Mouse (Mus musculus) gastrocnemius, adult 2 months (tissue): ENCODE measurements at regions not wholly inside any gene's neighbourhood (a gene's known extent, or its start where the extent isn't known, plus 50 kb on each side); places are given as distances from the start of the nearest gene placed in this dataset.

Experiments used
- DNase-seq: peaks from one replicate; pipeline ENCODE4 v3.0.0; 2022
- H3K27ac ChIP-seq: fragments of 200-600 bp; 2 replicates; pipeline ENCODE4 v1.8.1; 2022; ENCODE audit warnings: mild to moderate bottlenecking
- H3K4me3 ChIP-seq: fragments of 200-600 bp; 2 replicates; pipeline ENCODE4 v1.8.1; 2022; ENCODE audit warnings: mild to moderate bottlenecking, moderate library complexity
- CTCF ChIP-seq: fragments of 200-600 bp; IDR thresholded peaks from 2 replicates; pipeline ENCODE4 v1.8.1; 2022; ENCODE audit warnings: antibody characterized with exemption, mild to moderate bottlenecking, moderate library complexity
- intact Hi-C: fragments of 180-260 bp; cut with DNase I; formaldehyde crosslinking; loops from one replicate; pipeline ENCODE4 v1.15.1; 2025

DNA sequence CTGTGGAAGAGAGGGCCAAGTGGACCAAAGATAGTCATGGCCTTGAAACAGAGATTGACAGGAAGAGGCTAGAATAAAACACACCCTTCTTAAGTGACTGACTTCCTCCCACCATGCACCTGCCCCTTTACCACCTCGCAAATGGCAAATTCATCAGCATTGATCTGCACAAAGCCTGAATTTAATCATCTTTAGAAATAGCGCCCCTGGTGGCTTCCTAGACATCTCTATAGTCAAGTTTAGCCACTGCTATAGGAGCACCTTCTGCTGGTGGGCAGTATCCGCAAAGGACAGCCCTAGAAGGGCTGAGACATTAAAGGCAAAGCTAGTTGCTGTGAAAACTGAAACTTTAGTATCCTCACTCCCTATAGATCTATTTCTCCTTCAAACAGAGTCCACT is 305.8 kb upstream of the Tenm4 start:
- peak; percentile 16; the same call in 1 of the 2 replicates for TF ChIP-seq CTCF
- H3K27ac ChIP-seq = no peak overlapping the region
- intact Hi-C loops = no loop called here
- no peak overlapping the region for H3K4me3 ChIP-seq
- DNase-seq = no peak

DNA sequence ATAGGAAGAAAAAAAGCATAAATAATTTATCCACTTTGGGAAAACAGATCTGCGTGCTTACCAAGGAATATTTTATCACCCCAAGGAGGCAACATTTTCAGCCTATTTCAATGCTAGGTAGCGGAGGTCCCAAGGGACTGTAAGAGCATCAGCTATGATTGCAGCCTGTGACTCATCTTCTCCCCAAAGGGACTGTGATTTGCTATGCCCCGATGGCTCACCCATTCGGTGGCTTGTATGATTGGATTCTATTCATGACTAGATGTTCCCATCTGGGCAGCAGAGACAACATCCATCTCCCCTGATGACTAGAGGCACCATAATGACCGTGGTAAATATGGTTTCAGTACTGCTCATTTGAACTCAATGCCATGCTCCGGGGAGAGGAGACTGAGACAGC is 302.3 kb upstream of the Tenm4 start:
- Histone ChIP-seq H3K4me3 (no peak overlapping the region), H3K27ac (no peak overlapping the region)
- intact Hi-C loops = no loop called here
- no peak for DNase-seq
- no peak for TF ChIP-seq CTCF

DNA sequence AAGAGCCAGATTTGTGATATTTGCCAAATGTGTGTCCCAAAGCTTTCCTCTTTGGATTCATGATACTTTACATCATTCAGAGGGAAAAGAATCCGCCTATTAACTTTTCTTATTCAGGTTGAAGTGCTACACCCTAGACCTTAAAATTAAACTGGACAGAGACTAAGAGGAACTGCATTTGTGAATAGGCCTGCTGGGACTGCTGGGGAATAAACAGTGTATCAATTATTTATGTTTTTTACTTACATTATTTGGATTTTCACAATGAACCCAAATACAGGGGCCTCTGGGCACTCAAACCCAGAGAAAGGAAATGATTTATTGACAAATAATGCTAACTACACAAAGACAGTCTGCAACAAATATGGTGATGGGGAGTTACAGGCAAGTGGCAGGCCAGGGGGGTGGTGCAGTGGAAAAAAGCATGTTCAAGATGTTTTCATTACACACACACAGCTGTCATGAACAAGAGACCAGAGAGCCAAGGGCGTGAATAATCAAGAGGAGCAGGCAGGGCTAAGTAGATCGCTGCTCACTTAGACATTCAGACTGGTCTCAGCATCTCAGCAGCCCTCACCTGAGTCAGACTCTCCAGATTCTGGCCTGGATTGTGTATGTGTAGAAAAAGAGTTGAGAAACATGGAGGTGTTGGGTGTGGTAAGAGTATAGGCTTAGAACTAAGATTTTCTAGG is 290.3 kb upstream of the Tenm4 start:
- intact Hi-C loops = no loop called here
- TF ChIP-seq CTCF = no peak
- Histone ChIP-seq H3K4me3 (no peak overlapping the region), H3K27ac (no peak overlapping the region)
- no peak for DNase-seq

DNA sequence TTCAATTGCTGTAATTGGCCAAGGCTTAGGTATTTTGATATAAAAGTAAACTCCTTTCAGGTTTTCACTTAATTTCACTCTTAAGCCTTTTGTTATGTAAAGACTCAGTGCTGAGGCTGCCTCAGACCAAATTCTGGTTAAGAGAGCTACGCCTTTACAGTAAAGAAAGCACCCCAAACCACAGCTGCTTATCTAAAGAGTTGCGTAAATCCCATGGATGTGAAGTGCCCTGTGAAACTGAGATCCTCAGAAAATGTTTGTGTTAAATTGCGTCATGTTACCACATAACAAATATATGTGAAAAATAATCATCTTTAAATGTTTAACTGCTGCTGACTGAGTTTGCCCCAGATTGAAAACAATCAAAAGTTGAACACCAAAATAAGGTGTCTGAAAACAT is 269.5 kb upstream of the Tenm4 start:
- H3K27ac ChIP-seq = no peak overlapping the region
- H3K4me3 ChIP-seq = no peak overlapping the region
- DNase-seq = no peak
- no peak for TF ChIP-seq CTCF
- intact Hi-C loops = no loop called here

DNA sequence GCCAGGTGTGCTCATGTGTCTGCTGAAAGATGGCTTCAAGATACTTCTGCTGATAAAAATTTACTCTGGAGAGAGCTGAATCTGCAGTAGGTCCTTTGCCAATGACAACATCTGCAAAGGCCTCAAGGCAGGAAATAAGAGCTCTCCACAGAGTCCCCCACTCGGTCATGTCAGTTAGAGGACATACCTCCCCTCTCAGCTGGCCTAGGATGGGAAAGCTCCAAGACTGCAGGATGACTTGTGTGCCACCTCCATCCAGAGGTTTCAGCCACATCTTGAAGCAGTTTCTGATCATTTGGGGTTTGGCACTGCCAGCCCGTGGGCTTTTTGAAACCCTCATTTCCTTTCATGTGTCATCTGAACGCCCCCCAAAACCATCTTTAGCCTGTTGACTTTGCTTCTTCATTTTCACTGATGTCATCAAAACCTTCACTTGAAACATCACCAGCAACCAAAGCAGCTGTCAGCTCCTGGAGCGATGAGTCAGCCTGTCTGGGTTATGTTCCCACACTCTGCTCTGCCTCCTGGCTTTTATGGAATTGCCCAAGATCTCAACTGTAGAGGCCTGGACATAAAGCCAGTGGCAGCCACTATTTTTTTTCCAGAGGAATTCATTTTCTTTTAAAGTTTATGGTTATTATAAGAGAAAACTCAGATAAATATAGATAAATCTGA is 256.5 kb upstream of the Tenm4 start:
- intact Hi-C loops = no loop called here
- no peak for TF ChIP-seq CTCF
- DNase-seq = no peak
- H3K27ac ChIP-seq = no peak overlapping the region
- H3K4me3 ChIP-seq = no peak overlapping the region

DNA sequence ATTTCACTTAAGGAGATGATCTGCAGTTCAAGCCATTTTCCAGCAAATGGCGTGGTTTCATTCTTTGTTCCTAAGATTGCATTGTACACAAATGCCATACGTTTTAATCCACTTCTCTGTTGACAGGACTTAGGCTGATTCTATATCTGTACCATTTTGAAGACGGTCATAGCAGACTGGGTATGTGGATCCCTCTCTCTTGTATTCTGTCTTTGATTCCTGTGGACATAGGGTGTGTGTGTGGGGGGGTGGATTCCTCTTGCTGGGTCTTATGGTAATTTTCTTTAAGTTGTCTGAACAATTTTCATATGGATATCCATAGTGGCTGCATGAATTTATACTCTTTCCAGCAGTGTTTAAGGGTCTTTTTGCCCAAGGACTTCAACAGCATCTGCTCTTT is 251.1 kb upstream of the Tenm4 start:
- DNase-seq = no peak
- intact Hi-C loops = no loop called here
- TF ChIP-seq CTCF = no peak
- Histone ChIP-seq H3K27ac (no peak overlapping the region), H3K4me3 (no peak overlapping the region)

DNA sequence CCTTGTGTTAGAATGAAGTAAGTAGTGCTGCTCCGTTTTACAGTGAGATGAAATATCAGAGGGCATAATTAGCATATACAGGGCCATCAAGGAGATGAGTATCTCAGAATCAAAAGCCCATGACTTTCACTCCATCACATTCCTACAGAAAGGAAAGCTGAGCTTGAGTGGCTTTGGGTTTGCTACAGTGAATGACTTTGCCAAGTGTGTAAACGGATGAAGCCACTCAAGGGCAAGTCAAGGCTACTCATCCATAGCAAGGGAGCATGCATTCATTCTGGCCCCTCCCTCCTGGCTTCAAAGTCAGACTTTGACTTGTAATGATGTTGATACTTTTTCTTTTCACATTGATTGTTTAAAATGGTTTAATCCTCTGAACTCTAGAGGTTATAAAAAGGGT is 246.2 kb upstream of the Tenm4 start:
- intact Hi-C loops = no loop called here
- DNase-seq = no peak
- no peak for TF ChIP-seq CTCF
- Histone ChIP-seq H3K27ac (no peak overlapping the region), H3K4me3 (no peak overlapping the region)

DNA sequence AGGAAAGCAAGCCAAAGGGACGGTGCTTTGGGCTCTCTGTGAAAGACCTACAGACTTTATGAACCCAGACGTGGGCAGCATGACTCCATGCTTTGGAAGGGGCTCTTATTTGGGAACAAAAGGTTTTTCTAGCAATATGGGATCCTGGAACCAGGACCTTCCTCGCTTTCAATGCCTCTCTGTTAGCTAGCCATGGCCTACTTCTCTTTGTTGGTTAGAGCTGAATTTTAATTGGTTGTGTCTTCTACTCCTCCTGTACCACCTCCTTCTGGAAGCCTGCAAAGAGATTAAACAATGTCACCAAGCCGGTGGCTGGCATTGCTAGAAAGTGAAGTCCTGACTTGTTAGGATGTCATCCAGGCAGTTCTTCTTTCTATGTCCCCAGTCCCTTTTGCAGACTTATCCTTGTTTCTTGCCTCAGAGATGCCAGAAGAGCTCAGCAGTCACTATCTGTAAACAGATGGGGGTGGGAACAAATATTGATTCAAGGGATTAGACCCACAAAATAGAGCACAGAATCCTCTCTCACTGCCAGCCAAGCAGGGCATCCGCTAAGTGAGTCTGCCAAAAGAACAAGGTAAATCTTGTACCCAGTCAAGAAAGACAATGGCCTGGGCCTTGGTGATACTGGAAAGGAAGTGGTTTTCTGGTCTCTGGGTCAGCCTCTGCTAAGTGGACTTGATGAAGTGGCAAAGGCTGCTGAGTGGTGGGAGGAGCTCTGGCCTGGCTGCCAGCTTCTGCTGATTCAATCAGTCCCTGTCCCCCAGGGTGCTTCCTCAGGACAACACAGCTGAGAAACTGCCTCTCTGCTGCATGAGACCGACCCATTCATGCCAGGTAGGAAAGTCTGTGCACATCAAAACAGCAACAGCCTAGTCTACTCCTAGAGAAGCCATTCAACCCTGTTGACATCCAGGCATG is 244.7 kb upstream of the Tenm4 start:
- no peak for TF ChIP-seq CTCF
- DNase-seq = no peak
- intact Hi-C loops = no loop called here
- Histone ChIP-seq H3K4me3 (no peak overlapping the region), H3K27ac (no peak overlapping the region)

DNA sequence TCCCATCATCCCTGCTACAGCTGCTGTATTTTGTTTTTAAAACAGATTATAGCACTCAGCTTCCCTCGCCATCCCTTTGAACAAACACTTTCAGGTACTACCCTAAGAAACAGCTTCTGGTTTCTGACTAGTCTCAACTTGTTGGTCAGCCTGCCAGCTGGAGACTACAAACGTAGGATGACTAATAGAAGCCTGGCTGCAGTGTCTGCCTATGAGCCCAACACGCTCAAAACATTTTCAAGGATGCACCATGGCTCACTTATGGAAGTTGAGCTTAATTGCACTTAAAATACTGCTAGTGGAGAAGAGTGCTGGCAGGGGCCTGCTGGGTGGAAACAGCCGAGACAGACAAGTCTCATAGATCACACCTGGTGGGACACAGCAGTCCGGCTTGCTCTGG is 234.4 kb upstream of the Tenm4 start:
- no peak for TF ChIP-seq CTCF
- Histone ChIP-seq H3K4me3 (no peak overlapping the region), H3K27ac (no peak overlapping the region)
- no peak for DNase-seq
- intact Hi-C loops = no loop called here

DNA sequence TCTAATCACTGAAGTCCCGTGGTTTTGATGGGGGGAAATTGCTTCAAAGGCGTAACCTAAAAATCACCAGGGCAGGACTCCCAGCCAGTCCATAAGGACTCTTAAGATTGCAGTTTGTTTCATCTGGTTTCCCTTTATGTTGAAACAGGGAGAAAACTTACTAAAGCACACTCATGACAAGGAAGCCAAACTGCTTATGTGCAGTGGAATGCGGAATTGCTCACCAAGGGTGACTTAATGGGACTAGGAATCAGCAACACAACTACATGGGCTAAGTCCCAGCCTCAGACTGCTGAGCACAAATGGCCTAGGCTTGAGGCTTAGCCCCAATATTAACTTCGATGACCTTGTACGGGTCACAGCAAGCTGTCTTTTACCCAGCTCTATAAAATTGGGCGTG is 227.6 kb upstream of the Tenm4 start:
- H3K4me3 ChIP-seq = no peak overlapping the region
- H3K27ac ChIP-seq = no peak overlapping the region
- intact Hi-C loops = no loop called here
- no peak for TF ChIP-seq CTCF
- DNase-seq = no peak

DNA sequence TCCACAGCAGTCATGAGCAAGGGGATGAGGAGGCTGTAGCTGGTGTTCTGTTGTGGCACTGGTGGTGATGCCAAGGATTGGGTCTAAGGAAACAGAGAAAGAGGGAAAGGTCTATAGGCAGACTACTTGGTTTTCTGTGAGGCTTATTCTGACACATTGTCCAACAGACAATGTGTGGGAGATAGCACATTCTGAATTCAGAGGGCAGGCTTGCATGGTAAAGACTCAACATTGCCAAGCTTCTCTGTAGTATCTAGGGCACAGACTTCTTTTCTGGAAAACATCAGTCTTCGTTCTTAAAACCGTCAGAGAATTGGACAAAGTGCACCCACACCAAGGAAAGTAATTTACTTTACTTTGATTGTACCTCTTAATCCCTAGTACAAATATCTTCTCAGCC is 218.7 kb upstream of the Tenm4 start:
- TF ChIP-seq CTCF = no peak
- DNase-seq = no peak
- Histone ChIP-seq H3K4me3 (no peak overlapping the region), H3K27ac (no peak overlapping the region)
- intact Hi-C loops = no loop called here

DNA sequence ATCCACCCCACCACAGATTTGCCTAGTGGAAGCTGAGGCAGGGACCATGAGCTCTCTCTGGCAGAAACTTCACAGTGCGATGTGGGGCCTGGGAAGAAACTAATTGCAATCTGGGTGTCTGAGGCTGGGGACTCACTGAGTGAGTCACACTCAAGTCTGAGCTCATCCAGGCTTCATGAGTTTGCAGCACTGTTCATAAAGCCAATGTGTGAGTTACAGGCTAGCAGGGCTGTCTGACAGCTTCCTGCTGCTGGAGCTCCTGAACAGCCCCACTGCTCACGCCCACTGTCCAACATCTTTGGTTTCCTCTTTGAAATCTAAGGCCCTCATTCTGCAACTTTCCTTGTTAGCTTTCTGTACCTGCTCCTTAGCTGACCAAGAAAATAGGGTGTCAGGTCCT is 216.5 kb upstream of the Tenm4 start:
- intact Hi-C loops = no loop called here
- no peak for TF ChIP-seq CTCF
- no peak for DNase-seq
- no peak overlapping the region for H3K27ac ChIP-seq
- no peak overlapping the region for H3K4me3 ChIP-seq

DNA sequence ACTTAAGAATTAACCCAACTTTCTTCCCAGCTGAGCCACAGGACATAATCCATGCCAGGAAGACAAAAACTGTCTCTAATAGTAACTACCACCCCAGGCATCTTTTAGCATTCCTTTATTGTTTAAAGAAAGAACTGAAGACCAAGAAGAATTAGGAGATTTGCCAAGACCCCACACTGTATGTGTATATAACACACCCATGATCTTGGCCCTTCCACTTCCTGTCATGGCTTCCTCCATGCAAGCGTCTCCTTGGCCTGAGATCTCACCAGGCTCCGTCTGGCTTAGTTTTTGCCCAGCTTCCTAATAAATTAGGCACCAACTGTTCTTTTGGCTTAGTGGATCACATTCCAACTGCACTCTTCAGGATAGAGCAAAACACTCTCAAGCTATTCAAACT is 215.9 kb upstream of the Tenm4 start:
- intact Hi-C loops = no loop called here
- H3K4me3 ChIP-seq = no peak overlapping the region
- H3K27ac ChIP-seq = no peak overlapping the region
- no peak for TF ChIP-seq CTCF
- no peak for DNase-seq

DNA sequence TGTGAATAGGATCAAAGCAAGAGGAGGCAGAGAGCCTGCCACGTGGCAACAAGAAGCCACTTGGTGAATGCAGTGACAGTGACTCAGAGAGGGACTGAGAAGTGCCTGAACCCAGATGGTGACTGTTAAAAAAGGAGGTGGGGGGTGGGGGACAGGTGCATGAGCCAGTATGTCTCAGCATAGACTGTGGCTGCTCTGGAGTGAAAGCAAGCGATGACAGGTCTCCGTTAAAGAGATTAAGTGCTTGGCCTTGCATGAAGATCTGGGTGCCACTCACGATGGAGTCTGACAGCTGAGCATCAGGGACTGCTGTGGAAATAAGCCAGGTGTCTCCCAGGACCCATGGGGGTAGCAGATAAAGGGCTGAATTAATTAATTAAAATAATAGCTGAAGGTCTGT is 212.0 kb upstream of the Tenm4 start:
- intact Hi-C loops = no loop called here
- TF ChIP-seq CTCF = no peak
- Histone ChIP-seq H3K4me3 (no peak overlapping the region), H3K27ac (no peak overlapping the region)
- no peak for DNase-seq
